Mouse (Mus musculus): ENCODE results near the gene Rpl9-ps1.

The Rpl9-ps1 gene

GRCm38 (mm10) chr11:83645521-83645920 is at the start of gene Rpl9-ps1:
TSS of gene Rpl9-ps1 (minus strand) at chr11:83645621.
- DNase-seq (ENCODE audit: low spot score), result no peak

DNA sequence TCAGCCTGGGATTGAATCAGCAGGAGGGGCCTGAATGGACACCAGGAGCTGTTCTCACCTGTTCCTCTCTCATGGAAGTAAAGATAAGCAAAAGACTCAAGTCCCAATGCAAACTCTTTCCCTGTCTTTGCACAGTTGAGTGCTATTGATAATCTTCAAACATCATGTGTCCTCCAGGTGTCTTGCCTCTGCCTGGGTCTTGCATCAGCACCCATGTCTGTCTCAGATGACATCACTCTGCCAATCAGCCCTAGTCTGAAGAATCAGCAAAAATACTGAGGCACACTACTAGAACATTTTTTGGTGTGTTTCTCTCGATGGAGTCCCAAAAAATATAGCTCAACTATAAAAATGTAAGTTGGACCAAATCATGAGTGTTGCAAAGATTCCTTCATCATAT is 46.6 kb upstream of the Rpl9-ps1 start:
- no peak for DNase-seq (ENCODE audit: low spot score)

GRCm38 (mm10) chr11:83689918-83690317 is 44.5 kb upstream of the Rpl9-ps1 start:
- DNase-seq (ENCODE audit: low spot score), result no peak

DNA sequence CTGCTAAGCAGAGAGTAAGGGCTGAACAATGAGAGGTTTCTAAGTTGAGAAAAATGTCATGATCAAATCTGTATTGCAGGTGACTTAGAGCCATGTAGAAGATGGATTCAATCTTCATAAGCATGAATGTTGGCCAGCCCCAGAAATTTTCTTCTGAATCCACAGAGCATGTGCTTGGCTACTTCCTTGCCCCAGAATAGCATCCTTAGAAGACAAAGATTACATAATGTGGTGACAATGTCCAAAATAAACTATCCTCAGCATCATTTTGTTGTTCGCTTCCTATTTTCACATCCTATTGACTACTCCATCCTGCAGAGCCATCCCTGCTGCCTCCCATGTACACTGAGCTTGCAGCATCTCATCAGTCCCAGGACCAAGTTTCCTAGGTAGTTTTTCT is 30.2 kb upstream of the Rpl9-ps1 start:
- no peak for DNase-seq (ENCODE audit: low spot score)

DNA sequence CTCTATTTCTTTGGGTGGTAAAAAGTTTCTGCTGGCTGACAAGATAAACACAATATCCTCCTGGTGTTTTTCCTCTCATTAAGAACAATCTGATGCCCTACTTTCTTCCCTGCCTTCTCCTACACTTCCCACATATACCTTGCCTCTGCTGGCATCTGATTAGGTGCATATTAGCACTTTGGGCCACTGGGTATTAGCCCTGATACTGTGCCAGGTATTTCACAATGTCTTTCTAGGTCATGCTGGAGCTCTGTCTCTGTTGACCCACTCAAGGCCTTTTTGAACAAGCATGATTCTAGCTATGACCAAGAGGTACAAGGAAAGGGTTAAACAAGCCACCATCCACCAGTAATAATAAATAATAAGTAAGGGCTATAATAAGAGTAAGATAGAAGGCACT is 26.3 kb upstream of the Rpl9-ps1 start:
- DNase-seq (ENCODE audit: low spot score), result no peak

DNA sequence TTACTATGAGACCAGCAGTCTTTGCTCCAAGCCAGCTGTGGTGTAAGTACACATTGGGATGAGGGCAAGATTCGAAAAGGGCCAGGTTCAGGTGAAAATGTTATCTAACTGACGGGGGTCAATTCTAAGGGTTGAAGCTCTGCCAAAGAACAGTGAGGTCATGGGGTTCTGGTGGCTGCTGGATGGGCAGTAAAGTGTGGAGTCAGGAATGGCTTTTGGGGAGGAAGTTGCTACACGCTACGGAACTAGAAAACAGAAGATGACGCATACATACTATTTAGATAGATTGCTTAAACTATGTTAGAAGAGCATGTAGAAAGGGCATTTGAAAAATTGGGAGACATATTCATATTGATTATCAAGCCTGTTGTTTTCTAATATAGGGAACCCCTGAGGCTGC is 18.1 kb upstream of the Rpl9-ps1 start:
- no peak for DNase-seq (ENCODE audit: low spot score)

- no peak for DNase-seq (ENCODE audit: low spot score)
Measured at GRCm38 (mm10) chr11:83662204-83662603, 16.8 kb upstream of the Rpl9-ps1 start, which contains the start of gene Ccl4. TSS of gene Ccl4 (plus strand) at chr11:83662584.

GRCm38 (mm10) chr11:83658797-83659196 is 13.4 kb upstream of the Rpl9-ps1 start:
- DNase-seq (ENCODE audit: low spot score), result no peak

- DNase-seq (ENCODE audit: low spot score), result no peak
Measured at GRCm38 (mm10) chr11:83657508-83657907, 12.1 kb upstream of the Rpl9-ps1 start.

- no peak for DNase-seq (ENCODE audit: low spot score)
Measured at GRCm38 (mm10) chr11:83654606-83655005, 9.2 kb upstream of the Rpl9-ps1 start.

- no peak for DNase-seq (ENCODE audit: low spot score)
Measured at GRCm38 (mm10) chr11:83649305-83649841, 4.0 kb upstream of the Rpl9-ps1 start, which contains the start of gene Ccl3. TSS of gene Ccl3 (minus strand) at chr11:83649355.

DNA sequence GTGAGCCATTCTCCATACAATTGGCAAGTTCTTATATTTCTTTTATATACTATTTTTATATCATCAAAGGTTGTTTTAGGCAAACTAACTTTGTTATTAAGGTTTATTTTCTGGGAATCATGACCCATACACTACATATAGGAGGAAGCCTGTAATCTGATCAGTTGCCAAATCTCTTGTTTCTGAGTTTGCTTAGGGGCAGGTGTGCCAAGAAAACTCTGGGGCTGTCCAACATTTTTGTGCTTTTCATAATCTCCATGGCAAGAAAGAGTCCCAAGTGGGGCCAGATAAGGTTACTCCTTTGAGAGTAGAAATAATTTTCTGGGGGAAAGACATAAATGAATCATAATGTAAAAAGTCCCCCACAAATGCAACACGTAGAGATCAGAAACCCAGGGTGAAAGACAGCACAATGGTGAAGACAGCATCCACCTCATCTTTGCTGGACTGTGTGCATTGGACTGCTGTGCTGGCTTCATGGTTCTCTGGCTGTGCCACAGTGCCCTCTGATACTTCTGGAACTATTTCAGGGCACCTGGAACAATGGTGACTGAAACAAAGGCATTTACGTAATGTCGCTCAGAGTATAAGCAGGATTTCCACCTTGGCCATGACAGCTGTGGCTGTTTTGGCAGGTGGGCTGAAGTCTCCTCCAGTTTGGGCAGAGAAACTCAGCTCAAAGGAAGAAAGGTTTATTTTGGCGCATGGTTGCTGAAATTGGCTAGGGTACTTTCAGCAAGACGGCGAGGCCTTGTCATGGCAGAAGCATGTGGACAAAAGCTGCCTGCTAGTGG is 1.1 kb upstream of the Rpl9-ps1 start:
- no peak for DNase-seq (ENCODE audit: low spot score)

DNA sequence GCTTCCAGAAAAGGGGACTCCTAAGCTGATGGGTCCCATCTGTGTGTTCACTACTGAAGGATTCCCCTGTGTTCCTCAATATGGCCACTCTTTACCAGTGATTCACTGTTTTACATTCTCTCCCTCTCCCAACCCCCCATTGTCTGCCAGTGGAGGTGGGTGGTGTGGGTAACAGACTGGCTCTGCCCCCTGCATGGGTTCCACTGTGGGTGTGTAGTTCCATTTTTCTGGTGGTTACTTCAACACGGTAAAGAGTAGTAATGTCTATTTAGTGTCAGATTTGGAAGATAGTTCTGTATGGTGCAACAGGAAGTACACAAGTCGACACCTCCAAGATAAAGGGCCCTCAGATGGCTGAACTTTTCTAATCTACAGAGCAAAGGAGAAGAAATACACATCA is 4.2 kb downstream of the Rpl9-ps1 start:
- no peak for DNase-seq (ENCODE audit: low spot score)

GRCm38 (mm10) chr11:83640141-83640540 is 5.3 kb downstream of the Rpl9-ps1 start:
- no peak for DNase-seq (ENCODE audit: low spot score)

DNA sequence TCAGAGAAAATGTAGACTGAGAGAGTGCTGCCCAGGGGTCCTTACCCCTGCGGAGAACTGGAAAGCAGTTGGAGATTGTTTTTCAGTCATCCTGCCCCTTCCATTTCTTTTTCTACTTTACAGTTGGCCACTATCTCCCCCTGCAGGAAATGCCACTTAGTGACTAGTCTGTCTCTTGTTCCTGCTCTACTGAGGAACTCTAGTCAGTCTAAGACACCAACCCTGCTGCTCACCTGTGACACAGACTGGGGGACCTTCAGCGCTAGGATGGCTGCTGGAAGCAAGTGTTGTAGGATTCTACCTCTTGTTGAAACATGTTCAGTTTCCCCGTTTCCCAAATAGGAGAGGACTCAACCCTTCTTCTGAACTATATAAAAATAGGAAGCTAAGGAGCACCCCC is 5.9 kb downstream of the Rpl9-ps1 start:
- no peak for DNase-seq (ENCODE audit: low spot score)

DNA sequence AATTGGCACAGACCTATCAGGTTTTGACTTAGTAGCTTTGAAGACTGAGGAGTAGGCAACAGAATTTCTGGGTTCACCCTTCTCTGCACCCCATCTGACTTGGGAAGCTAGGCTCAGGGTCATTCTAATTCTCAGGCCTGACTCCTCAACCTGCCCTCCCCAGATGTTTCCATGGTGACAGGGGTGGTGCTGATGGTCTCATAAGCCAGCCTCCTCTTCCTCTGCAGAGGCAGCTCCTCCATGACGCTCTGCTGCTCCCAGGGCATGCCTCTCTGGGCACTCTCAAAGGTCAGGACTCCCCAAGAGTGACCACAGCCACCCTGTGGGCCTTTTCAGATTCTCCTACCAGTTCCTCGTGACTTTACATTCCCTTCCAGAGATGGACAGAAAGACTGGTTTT is 6.5 kb downstream of the Rpl9-ps1 start:
- DNase-seq (ENCODE audit: low spot score), result no peak

- DNase-seq (ENCODE audit: low spot score), result no peak
Measured at GRCm38 (mm10) chr11:83636742-83637235, 8.6 kb downstream of the Rpl9-ps1 start.

DNA sequence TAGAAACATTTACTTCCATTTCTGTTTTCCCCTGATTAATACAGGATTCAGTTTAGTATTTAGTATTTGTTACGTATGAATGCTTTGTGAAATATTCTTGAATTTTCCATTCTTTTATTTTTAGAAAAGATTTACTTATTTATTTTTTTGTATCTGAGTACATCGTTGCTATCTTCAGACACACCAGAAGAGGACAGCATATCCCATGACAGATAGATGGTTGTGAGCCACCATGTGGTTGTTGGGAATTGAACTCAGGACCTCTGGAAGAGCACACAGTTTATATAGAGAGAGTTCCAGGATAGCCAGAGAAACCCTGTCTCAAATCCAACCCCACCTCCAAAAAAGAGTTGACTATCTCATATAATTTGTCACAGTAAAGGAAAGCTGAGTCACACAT is 10.5 kb downstream of the Rpl9-ps1 start:
- no peak for DNase-seq (ENCODE audit: low spot score)

DNA sequence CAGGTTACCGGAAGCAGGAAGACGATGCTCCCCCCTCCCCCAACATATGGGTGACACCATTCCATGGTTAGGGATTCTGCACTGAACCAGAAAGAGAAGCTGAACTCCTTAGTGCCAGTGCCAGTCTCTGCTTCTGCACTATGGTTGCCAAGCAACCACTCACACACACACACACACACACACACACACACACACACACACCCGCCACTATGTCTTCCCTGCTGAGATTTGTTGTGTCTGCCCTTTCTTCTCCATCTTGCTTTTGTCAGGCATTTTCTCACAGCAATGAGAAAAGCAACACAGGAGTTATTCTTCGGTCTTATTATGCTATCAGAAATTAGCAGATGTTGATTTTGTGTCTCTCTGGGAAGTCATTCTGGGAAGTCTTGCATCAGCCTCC is 11.0 kb downstream of the Rpl9-ps1 start:
- DNase-seq (ENCODE audit: low spot score), result no peak

DNA sequence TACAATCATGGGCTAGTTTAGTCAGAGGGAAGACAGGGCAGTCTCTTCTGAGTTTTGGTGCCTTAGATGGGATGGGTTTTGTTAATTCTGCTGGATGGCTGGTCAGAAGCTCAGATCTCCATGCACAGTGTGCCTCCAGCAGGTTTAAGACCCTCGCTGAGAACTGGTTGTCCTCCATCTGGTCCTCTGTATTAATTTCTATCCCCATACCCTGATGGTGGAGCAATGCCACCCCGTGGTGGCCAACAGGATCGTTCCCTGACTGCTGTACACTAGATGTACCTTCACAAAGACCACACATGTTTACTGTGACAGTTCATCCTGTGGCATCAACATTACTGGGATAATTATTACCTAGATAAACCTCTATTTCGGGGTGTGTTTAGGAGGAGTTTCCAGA is 12.7 kb downstream of the Rpl9-ps1 start:
- DNase-seq (ENCODE audit: low spot score), result no peak

GRCm38 (mm10) chr11:83631065-83631464 is 14.4 kb downstream of the Rpl9-ps1 start:
- no peak for DNase-seq (ENCODE audit: low spot score)

- no peak for DNase-seq (ENCODE audit: low spot score)
Measured at GRCm38 (mm10) chr11:83630630-83631029, 14.8 kb downstream of the Rpl9-ps1 start.

DNA sequence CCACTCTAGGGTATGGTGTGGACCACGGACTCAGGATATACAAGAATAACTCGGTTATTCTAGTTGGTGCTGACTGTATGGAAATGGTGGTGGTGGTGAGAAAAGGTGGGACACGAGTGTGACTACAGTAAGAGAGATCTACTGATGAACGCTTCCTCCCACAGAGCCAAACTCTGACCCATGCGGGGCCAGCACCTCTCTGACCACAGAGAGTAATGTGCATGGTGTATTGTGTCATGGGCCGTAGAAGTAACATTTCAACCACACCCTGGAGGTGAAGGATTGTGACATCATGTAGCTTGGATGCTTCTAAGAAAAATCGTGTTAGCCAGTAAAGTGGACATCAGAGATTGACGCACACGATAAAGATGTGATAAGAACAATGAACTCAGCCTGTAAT is 16.6 kb downstream of the Rpl9-ps1 start:
- no peak for DNase-seq (ENCODE audit: low spot score)

DNA sequence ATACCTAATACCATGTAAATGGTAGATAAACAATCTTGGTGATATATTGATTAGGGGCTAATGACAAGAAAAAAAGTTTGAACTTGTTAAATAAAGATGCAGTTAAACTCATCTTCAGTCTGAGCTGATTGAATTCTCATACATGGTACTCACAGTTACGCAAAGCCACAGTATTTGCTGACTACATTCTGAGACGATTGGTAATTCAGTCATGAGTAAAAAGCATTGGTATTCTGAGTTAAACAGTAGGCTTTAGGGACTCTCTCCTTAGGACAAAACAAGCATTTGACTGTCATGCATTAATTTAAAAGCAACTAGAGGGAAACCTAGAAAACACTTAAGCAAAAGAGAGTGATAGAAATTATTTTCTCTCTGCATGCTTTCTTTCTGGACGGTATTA is 21.8 kb downstream of the Rpl9-ps1 start:
- no peak for DNase-seq (ENCODE audit: low spot score)

All from urinary bladder, postnatal 10 days (tissue).